Mouse (Mus musculus) colon, adult 2 months (tissue): ENCODE measurements around the gene Ufsp1. TPM values are rescaled to one million over a fixed set of nuclear protein-coding genes. Genes with fewer than 3 reads are reported as not detected.

Source experiments
- polyA plus RNA-seq: library from polyadenylated mRNA; depleted of rRNA; stranded (reverse); fragments of >200 nt; gene quantifications from 2 replicates; pipeline ENCODE4 v1.2.3, GENCODE M21; 2012; rRNA removed

Gene Ufsp1
- polyA plus RNA-seq, result 26.9 and 29.9 TPM in 2 replicates

GRCm38 (mm10) chr5:137293839-137294743 is at the start of gene Ufsp1:
TSS of gene Ufsp1 (plus strand) at chr5:137294629.

GRCm38 (mm10) chr5:137287032-137287952 is 7.1 kb upstream of the Ufsp1 start, which contains the start of gene Ache:
TSS of gene Ache (plus strand) at chr5:137287519.

GRCm38 (mm10) chr5:137307071-137307912 is 12.9 kb downstream of the Ufsp1 start, which contains the start of gene Srrt:
TSS of gene Srrt (minus strand) at chr5:137307674.

GRCm38 (mm10) chr5:137314193-137315083 is 20.0 kb downstream of the Ufsp1 start, which contains the start of gene Trip6:
TSS of gene Trip6 (minus strand) at chr5:137314404.

GRCm38 (mm10) chr5:137333512-137334174 is 39.2 kb downstream of the Ufsp1 start, which contains the start of gene Slc12a9:
TSS of gene Slc12a9 (minus strand) at chr5:137333597.

Other genes with a start within 250 kb of the Ufsp1 start
- gene Ap1s1, start 248.5 kb upstream of the Ufsp1 start, polyA plus RNA-seq, result 68.4 and 82.9 TPM in 2 replicates
- 2.0 and 4.1 TPM in 2 replicates for gene Serpine1, start 222.4 kb upstream of the Ufsp1 start, polyA plus RNA-seq
- gene Trim56, start 178.4 kb upstream of the Ufsp1 start, polyA plus RNA-seq, result 15.4 and 16.4 TPM in 2 replicates
- 959 and 1,230 TPM in 2 replicates for gene Muc3, start 145.3 kb upstream of the Ufsp1 start, polyA plus RNA-seq
- gene Muc3a, start 82.2 kb upstream of the Ufsp1 start, polyA plus RNA-seq, result 143 and 195 TPM in 2 replicates
- gene Ache, start 7.1 kb upstream of the Ufsp1 start, polyA plus RNA-seq, result 23.7 and 25.2 TPM in 2 replicates
- gene Srrt, start 13.0 kb downstream of the Ufsp1 start, polyA plus RNA-seq, result 108 and 120 TPM in 2 replicates
- gene Trip6, start 19.8 kb downstream of the Ufsp1 start, polyA plus RNA-seq, result 34.6 and 35.4 TPM in 2 replicates
- 21.2 and 27.5 TPM in 2 replicates for gene Slc12a9, start 39.0 kb downstream of the Ufsp1 start, polyA plus RNA-seq
- gene Ephb4, start 55.5 kb downstream of the Ufsp1 start, polyA plus RNA-seq, result 84.2 and 85.0 TPM in 2 replicates
- gene Zan, start 182.4 kb downstream of the Ufsp1 start, polyA plus RNA-seq, result 22.4 and 26.3 TPM in 2 replicates
- 40.2 and 51.9 TPM in 2 replicates for gene Pop7, start 207.9 kb downstream of the Ufsp1 start, polyA plus RNA-seq
- gene Gigyf1, start 223.9 kb downstream of the Ufsp1 start, polyA plus RNA-seq, result 27.8 and 28.4 TPM in 2 replicates
- gene Epo, start 238.6 kb downstream of the Ufsp1 start, polyA plus RNA-seq, result not detected in 2 replicates
- 1,263 and 1,764 TPM in 2 replicates for gene Gnb2, start 238.9 kb downstream of the Ufsp1 start, polyA plus RNA-seq